Mouse (Mus musculus): ENCODE measurements at regions not wholly inside any gene's neighbourhood (a gene's known extent, or its start where the extent isn't known, plus 50 kb on each side); places are given as distances from the start of the nearest gene placed in this dataset.

GRCm38 (mm10) chr12:9166218-9166908, 136.6 kb downstream of the Ttc32 start:
- H3K27me3 ChIP-seq (replicated peaks; ENCODE audit: control insufficient read depth, insufficient read depth, low read length), result no peaks in the 10 kb centered on the region
- H3K4me2 ChIP-seq (ENCODE audit: low read depth, low read length), result no peak overlapping the region
- H3K9ac ChIP-seq (ENCODE audit: low read depth, low read length), result no peak overlapping the region
- H3K4me3 ChIP-seq (ENCODE audit: low read length), result no peak overlapping the region
- H3K9me3 ChIP-seq (ENCODE audit: control insufficient read depth, low read length), result no peaks in the 10 kb centered on the region
- WGBS, result 56% methylated on average over 10 of the region's 10 CpGs
- H3K4me1 ChIP-seq (ENCODE audit: control insufficient read depth, insufficient read depth, low read length), result no peaks in the 10 kb centered on the region
- H3K36me3 ChIP-seq (ENCODE audit: control insufficient read depth, insufficient read depth, low read length), result no peaks in the 10 kb centered on the region
- no peak overlapping the region for H3K27ac ChIP-seq (ENCODE audit: low read length)
- ATAC-seq, result peak; percentile 67

GRCm38 (mm10) chr12:9169008-9169407, 139.2 kb downstream of the Ttc32 start:
- 54% methylated on average over 3 of the region's 3 CpGs for WGBS
- no peak for ATAC-seq
- no peak overlapping the region for H3K4me3 ChIP-seq (ENCODE audit: low read length)
- H3K36me3 ChIP-seq (ENCODE audit: control insufficient read depth, insufficient read depth, low read length), result no peaks in the 10 kb centered on the region
- H3K9me3 ChIP-seq (ENCODE audit: control insufficient read depth, low read length), result no peaks in the 10 kb centered on the region
- no peaks in the 10 kb centered on the region for H3K4me1 ChIP-seq (ENCODE audit: control insufficient read depth, insufficient read depth, low read length)
- H3K4me2 ChIP-seq (ENCODE audit: low read depth, low read length), result no peak overlapping the region
- H3K27ac ChIP-seq (ENCODE audit: low read length), result no peak overlapping the region
- H3K9ac ChIP-seq (ENCODE audit: low read depth, low read length), result no peak overlapping the region
- H3K27me3 ChIP-seq (replicated peaks; ENCODE audit: control insufficient read depth, insufficient read depth, low read length), result no peaks in the 10 kb centered on the region

- H3K9ac ChIP-seq (ENCODE audit: low read depth, low read length), result no peak overlapping the region
- no peak overlapping the region for H3K4me3 ChIP-seq (ENCODE audit: low read length)
- no peaks in the 10 kb centered on the region for H3K27me3 ChIP-seq (replicated peaks; ENCODE audit: control insufficient read depth, insufficient read depth, low read length)
- H3K27ac ChIP-seq (ENCODE audit: low read length), result no peak overlapping the region
- no peaks in the 10 kb centered on the region for H3K4me1 ChIP-seq (ENCODE audit: control insufficient read depth, insufficient read depth, low read length)
- no peaks in the 10 kb centered on the region for H3K9me3 ChIP-seq (ENCODE audit: control insufficient read depth, low read length)
- no peak overlapping the region for H3K4me2 ChIP-seq (ENCODE audit: low read depth, low read length)
- ATAC-seq, result no peak
- H3K36me3 ChIP-seq (ENCODE audit: control insufficient read depth, insufficient read depth, low read length), result no peaks in the 10 kb centered on the region
- 11% methylated on average over 1 of the region's 1 CpGs for WGBS
Observed at GRCm38 (mm10) chr12:9173680-9174079, 143.9 kb downstream of the Ttc32 start.

- Histone ChIP-seq H3K27me3 (replicated peaks; ENCODE audit: control insufficient read depth, insufficient read depth, low read length) (no peaks in the 10 kb centered on the region), H3K9ac (ENCODE audit: low read depth, low read length) (no peak overlapping the region), H3K27ac (ENCODE audit: low read length) (no peak overlapping the region), H3K36me3 (ENCODE audit: control insufficient read depth, insufficient read depth, low read length) (no peaks in the 10 kb centered on the region), H3K4me1 (ENCODE audit: control insufficient read depth, insufficient read depth, low read length) (no peaks in the 10 kb centered on the region), H3K4me3 (ENCODE audit: low read length) (no peak overlapping the region), H3K4me2 (ENCODE audit: low read depth, low read length) (no peak overlapping the region), H3K9me3 (ENCODE audit: control insufficient read depth, low read length) (no peaks in the 10 kb centered on the region)
- ATAC-seq, result no peak
- WGBS, result 41% methylated on average over 9 of the region's 9 CpGs
Observed at GRCm38 (mm10) chr12:9174327-9174726, 144.5 kb downstream of the Ttc32 start.

GRCm38 (mm10) chr12:9176198-9176597, 146.4 kb downstream of the Ttc32 start:
- no peak overlapping the region for H3K4me3 ChIP-seq (ENCODE audit: low read length)
- H3K27me3 ChIP-seq (replicated peaks; ENCODE audit: control insufficient read depth, insufficient read depth, low read length), result no peaks in the 10 kb centered on the region
- H3K36me3 ChIP-seq (ENCODE audit: control insufficient read depth, insufficient read depth, low read length), result no peaks in the 10 kb centered on the region
- no peak overlapping the region for H3K9ac ChIP-seq (ENCODE audit: low read depth, low read length)
- no peak overlapping the region for H3K27ac ChIP-seq (ENCODE audit: low read length)
- H3K4me1 ChIP-seq (ENCODE audit: control insufficient read depth, insufficient read depth, low read length), result no peaks in the 10 kb centered on the region
- 49% methylated on average over 2 of the region's 2 CpGs for WGBS
- ATAC-seq, result no peak
- no peak overlapping the region for H3K4me2 ChIP-seq (ENCODE audit: low read depth, low read length)
- no peaks in the 10 kb centered on the region for H3K9me3 ChIP-seq (ENCODE audit: control insufficient read depth, low read length)

- no peaks in the 10 kb centered on the region for H3K27me3 ChIP-seq (replicated peaks; ENCODE audit: control insufficient read depth, insufficient read depth, low read length)
- no peak overlapping the region for H3K9ac ChIP-seq (ENCODE audit: low read depth, low read length)
- WGBS, result 51% methylated on average over 4 of the region's 4 CpGs
- ATAC-seq, result no peak
- no peak overlapping the region for H3K4me2 ChIP-seq (ENCODE audit: low read depth, low read length)
- no peak overlapping the region for H3K4me3 ChIP-seq (ENCODE audit: low read length)
- H3K36me3 ChIP-seq (ENCODE audit: control insufficient read depth, insufficient read depth, low read length), result no peaks in the 10 kb centered on the region
- H3K9me3 ChIP-seq (ENCODE audit: control insufficient read depth, low read length), result no peaks in the 10 kb centered on the region
- H3K27ac ChIP-seq (ENCODE audit: low read length), result no peak overlapping the region
- H3K4me1 ChIP-seq (ENCODE audit: control insufficient read depth, insufficient read depth, low read length), result no peaks in the 10 kb centered on the region
Observed at GRCm38 (mm10) chr12:9178626-9179025, 148.8 kb downstream of the Ttc32 start.

- no peaks in the 10 kb centered on the region for H3K4me1 ChIP-seq (ENCODE audit: control insufficient read depth, insufficient read depth, low read length)
- H3K9me3 ChIP-seq (ENCODE audit: control insufficient read depth, low read length), result no peaks in the 10 kb centered on the region
- no peaks in the 10 kb centered on the region for H3K36me3 ChIP-seq (ENCODE audit: control insufficient read depth, insufficient read depth, low read length)
- H3K27me3 ChIP-seq (replicated peaks; ENCODE audit: control insufficient read depth, insufficient read depth, low read length), result no peaks in the 10 kb centered on the region
- H3K4me2 ChIP-seq (ENCODE audit: low read depth, low read length), result no peak overlapping the region
- no peak overlapping the region for H3K4me3 ChIP-seq (ENCODE audit: low read length)
- H3K27ac ChIP-seq (ENCODE audit: low read length), result no peak overlapping the region
- 82% methylated on average over 4 of the region's 4 CpGs for WGBS
- no peak overlapping the region for H3K9ac ChIP-seq (ENCODE audit: low read depth, low read length)
- no peak for ATAC-seq
Observed at GRCm38 (mm10) chr12:9180677-9181076, 150.9 kb downstream of the Ttc32 start.

GRCm38 (mm10) chr12:9191721-9192120, 161.9 kb downstream of the Ttc32 start:
- WGBS, result 83% methylated on average over 5 of the region's 5 CpGs

GRCm38 (mm10) chr12:9199321-9199720, 169.5 kb downstream of the Ttc32 start:
- Histone ChIP-seq H3K9me3 (ENCODE audit: control insufficient read depth, low read length) (no peaks in the 10 kb centered on the region), H3K36me3 (ENCODE audit: control insufficient read depth, insufficient read depth, low read length) (no peaks in the 10 kb centered on the region), H3K4me3 (ENCODE audit: low read length) (no peak overlapping the region), H3K4me1 (ENCODE audit: control insufficient read depth, insufficient read depth, low read length) (no peaks in the 10 kb centered on the region), H3K27ac (ENCODE audit: low read length) (no peak overlapping the region), H3K27me3 (replicated peaks; ENCODE audit: control insufficient read depth, insufficient read depth, low read length) (no peaks in the 10 kb centered on the region), H3K9ac (ENCODE audit: low read depth, low read length) (no peak overlapping the region), H3K4me2 (ENCODE audit: low read depth, low read length) (no peak overlapping the region)
- 81% methylated on average over 2 of the region's 2 CpGs for WGBS
- ATAC-seq, result no peak

More at GRCm38 (mm10) chr12:9191721-9192120, 161.9 kb downstream of the Ttc32 start:
- no peak overlapping the region for H3K9ac ChIP-seq (ENCODE audit: low read depth, low read length)
- H3K4me1 ChIP-seq (ENCODE audit: control insufficient read depth, insufficient read depth, low read length), result no peaks in the 10 kb centered on the region
- no peak overlapping the region for H3K4me2 ChIP-seq (ENCODE audit: low read depth, low read length)
- H3K27me3 ChIP-seq (replicated peaks; ENCODE audit: control insufficient read depth, insufficient read depth, low read length), result no peaks in the 10 kb centered on the region
- H3K27ac ChIP-seq (ENCODE audit: low read length), result no peak overlapping the region
- no peaks in the 10 kb centered on the region for H3K36me3 ChIP-seq (ENCODE audit: control insufficient read depth, insufficient read depth, low read length)
- no peak for ATAC-seq
- H3K4me3 ChIP-seq (ENCODE audit: low read length), result no peak overlapping the region
- H3K9me3 ChIP-seq (ENCODE audit: control insufficient read depth, low read length), result no peaks in the 10 kb centered on the region

- Histone ChIP-seq H3K4me1 (ENCODE audit: control insufficient read depth, insufficient read depth, low read length) (no peaks in the 10 kb centered on the region), H3K27ac (ENCODE audit: low read length) (no peak overlapping the region), H3K36me3 (ENCODE audit: control insufficient read depth, insufficient read depth, low read length) (no peaks in the 10 kb centered on the region), H3K9me3 (ENCODE audit: control insufficient read depth, low read length) (no peaks in the 10 kb centered on the region), H3K4me3 (ENCODE audit: low read length) (no peak overlapping the region), H3K4me2 (ENCODE audit: low read depth, low read length) (no peak overlapping the region), H3K27me3 (replicated peaks; ENCODE audit: control insufficient read depth, insufficient read depth, low read length) (no peaks in the 10 kb centered on the region), H3K9ac (ENCODE audit: low read depth, low read length) (no peak overlapping the region)
- 0 out of 2 replicates have a peak, but pooled peaks have one; percentile 36 for ATAC-seq
- 36% methylated on average over 1 of the region's 1 CpGs for WGBS
Observed at GRCm38 (mm10) chr12:9212211-9212610, 182.4 kb downstream of the Ttc32 start.

All from intestine, embryonic 16.5 days (tissue).